Mouse (Mus musculus): Measurements from ENCODE around the gene Olfr502.
"Not testable (repeated sequence)": the region's sequence is repeated elsewhere in the genome, so short reads cannot be mapped to it uniquely, and the experiment has no call there.

Gene Olfr502

GRCm38 (mm10) chr7:108524965-108525364 is at the start of gene Olfr502:
TSS of gene Olfr502 (minus strand) at chr7:108525065.
- DNase-seq (ENCODE audit: low spot score) = no peak

DNA sequence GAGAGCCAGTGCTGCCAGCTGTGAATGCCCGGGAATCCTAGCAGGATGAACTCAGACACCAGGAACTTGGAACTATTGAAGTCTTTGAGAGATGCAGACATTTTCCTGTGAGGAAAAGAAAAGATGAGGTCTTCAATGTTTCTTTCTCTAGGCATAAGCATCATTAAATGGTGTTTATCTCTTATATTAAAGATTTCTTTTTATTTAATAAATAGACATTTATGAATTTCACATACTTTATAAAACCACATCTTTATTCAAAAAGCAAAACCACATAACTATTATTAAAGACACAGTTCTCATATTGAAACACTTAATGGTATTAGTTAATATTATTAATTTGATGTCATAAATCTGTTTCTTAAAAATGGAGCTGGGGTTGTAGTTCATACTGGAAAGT is 40.8 kb upstream of the Olfr502 start, which contains the start of gene Olfr504:
Olfr504 (minus strand) TSS at position 101 of the 400 bp plus-strand sequence.
- no peak for DNase-seq (ENCODE audit: low spot score)

- not testable (repeated sequence) for DNase-seq (ENCODE audit: low spot score)
Observed at GRCm38 (mm10) chr7:108544227-108544626, 19.4 kb upstream of the Olfr502 start, which contains the start of gene Olfr503. TSS of gene Olfr503 (plus strand) at chr7:108544527.

DNA sequence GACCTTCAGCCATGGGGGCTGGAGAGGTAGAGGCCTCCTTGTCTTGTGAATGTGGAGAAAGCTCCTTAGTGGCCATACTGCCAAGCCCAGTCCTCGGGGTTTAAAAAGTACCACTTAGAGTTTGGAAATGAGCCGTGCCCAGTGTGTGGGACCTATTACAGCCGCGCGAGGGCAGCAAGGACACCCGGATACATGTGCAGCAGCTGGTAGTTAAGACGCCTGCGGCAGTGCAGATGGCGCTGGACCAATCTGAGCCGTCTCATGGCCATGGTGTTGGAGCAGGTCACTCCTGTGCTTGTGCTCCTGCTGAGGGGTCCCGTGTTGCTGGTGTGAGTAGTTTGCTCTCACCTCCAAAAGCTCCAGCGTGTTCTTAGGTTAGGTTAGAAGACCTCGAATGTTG is 17.6 kb upstream of the Olfr502 start:
- no peak for DNase-seq (ENCODE audit: low spot score)

All from retina, embryonic 14.5 days (tissue).